Mouse (Mus musculus) layer of hippocampus, postnatal 10 days (tissue): ENCODE data around the gene Plaur. TPM values are rescaled to one million over a fixed set of nuclear protein-coding genes. Genes with fewer than 3 reads are reported as not detected.
"Not testable (repeated sequence)": the region's sequence is repeated elsewhere in the genome, so short reads cannot be mapped to it uniquely, and the experiment has no call there.

ENCODE experiments used
- DNase-seq, 2 experiments: peaks; one replicate each; pipeline ENCODE4 v3.0.0; 2021; ENCODE audit warnings: low spot score in 2 of 2
- total RNA-seq, 2 experiments: library from RNA; stranded (reverse); gene quantifications; 2 replicates each; pipeline ENCODE4 v1.2.3; 2021

Plaur gene
- total RNA-seq, 2 experiments from 2014 or later: 1.3 to 2.3 TPM

GRCm38 (mm10) chr7:24506838-24507725 is 44.8 kb downstream of the Plaur start, which contains the start of gene Zfp428:
Gene Zfp428, plus strand, starts transcription at chr7:24507006.
- DNase-seq: peak; percentile 84 to 89

- no peak for DNase-seq
Observed at GRCm38 (mm10) chr7:24507726-24508114, 45.4 kb downstream of the Plaur start.

GRCm38 (mm10) chr7:24512355-24512754 is 50.1 kb downstream of the Plaur start, which contains the start of gene AC161166.1:
Gene AC161166.1, minus strand, starts transcription at chr7:24512455.
- no peak for DNase-seq

GRCm38 (mm10) chr7:24516319-24516718 is 54.0 kb downstream of the Plaur start:
- peak; percentile 66 to 68 for DNase-seq

GRCm38 (mm10) chr7:24517077-24517476 is 54.8 kb downstream of the Plaur start:
- DNase-seq: no peak

GRCm38 (mm10) chr7:24517654-24518053 is 55.4 kb downstream of the Plaur start:
- DNase-seq: peak; percentile 46 to 54

GRCm38 (mm10) chr7:24519130-24519529 is 56.8 kb downstream of the Plaur start:
- DNase-seq: no peak

GRCm38 (mm10) chr7:24520054-24520453 is 57.8 kb downstream of the Plaur start:
- not testable (repeated sequence) for DNase-seq

- no peak for DNase-seq
Observed at GRCm38 (mm10) chr7:24522805-24523204, 60.5 kb downstream of the Plaur start.

GRCm38 (mm10) chr7:24523723-24524122 is 61.4 kb downstream of the Plaur start:
- no peak for DNase-seq

- no peak for DNase-seq
Observed at GRCm38 (mm10) chr7:24524978-24525377, 62.7 kb downstream of the Plaur start.

Other genes with a start within 250 kb of the Plaur start
- 1 to 10 TPM; 4.8 to 5.3 TPM for gene Zfp109, start 224.9 kb upstream of the Plaur start, total RNA-seq
- 1 to 10 TPM; 5.0 to 6.3 TPM for gene Zfp108, start 207.7 kb upstream of the Plaur start, total RNA-seq
- 10 to 100 TPM; 11.0 to 13.1 TPM for gene Zfp93, start 192.1 kb upstream of the Plaur start, total RNA-seq
- 10 to 100 TPM; 25.1 to 26.7 TPM for gene Zfp61, start 161.3 kb upstream of the Plaur start, total RNA-seq
- 10 to 100 TPM; 13.0 to 15.1 TPM for gene Zfp94, start 145.8 kb upstream of the Plaur start, total RNA-seq
- gene Tescl, start 128.5 kb upstream of the Plaur start, total RNA-seq: not detected
- not detected for gene Lypd5, start 113.3 kb upstream of the Plaur start, total RNA-seq
- gene Kcnn4, start 92.2 kb upstream of the Plaur start, total RNA-seq: under 1 TPM; 0.33 to 0.46 TPM
- 10 to 100 TPM; 33.5 to 34.3 TPM for gene Smg9, start 62.9 kb upstream of the Plaur start, total RNA-seq
- gene Irgc1, start 10.2 kb upstream of the Plaur start, total RNA-seq: not detected
- gene Cadm4, start 19.5 kb downstream of the Plaur start, total RNA-seq: 100 to 1,000 TPM; 269 to 279 TPM
- 10 to 100 TPM; 61.3 to 64.6 TPM for gene Zfp428, start 44.5 kb downstream of the Plaur start, total RNA-seq
- gene AC161166.1, start 50.0 kb downstream of the Plaur start, total RNA-seq: not detected
- gene Irgq, start 68.2 kb downstream of the Plaur start, total RNA-seq: 100 to 1,000 TPM in 1 of 2 experiments, 10 to 100 TPM in 1; 98.5 to 101 TPM
- not detected for gene Pinlyp, start 83.6 kb downstream of the Plaur start, total RNA-seq
- gene Xrcc1, start 83.8 kb downstream of the Plaur start, total RNA-seq: 10 to 100 TPM; 37.8 to 39.7 TPM
- 1 to 10 TPM; 7.7 to 8.7 TPM for gene Ethe1, start 125.1 kb downstream of the Plaur start, total RNA-seq
- gene Zfp575, start 125.2 kb downstream of the Plaur start, total RNA-seq: 1 to 10 TPM; 8.2 to 8.7 TPM
- under 1 TPM; 0.37 to 0.60 TPM for gene Phldb3, start 148.3 kb downstream of the Plaur start, total RNA-seq
- gene Lypd3, start 174.1 kb downstream of the Plaur start, total RNA-seq: under 1 TPM; 0.20 to 0.64 TPM
- not detected for gene Tex101, start 214.2 kb downstream of the Plaur start, total RNA-seq
- not detected for gene BC049730, start 246.8 kb downstream of the Plaur start, total RNA-seq